Mouse (Mus musculus): ENCODE data around the gene Gm13420. TPM values are rescaled to one million over a fixed set of nuclear protein-coding genes. Genes with fewer than 3 reads are reported as not detected.
"Not testable (repeated sequence)": the region's sequence is repeated elsewhere in the genome, so short reads cannot be mapped to it uniquely, and the experiment has no call there.

The Gm13420 gene
- polyA plus RNA-seq, 1 experiment from 2014 or later = not detected

DNA sequence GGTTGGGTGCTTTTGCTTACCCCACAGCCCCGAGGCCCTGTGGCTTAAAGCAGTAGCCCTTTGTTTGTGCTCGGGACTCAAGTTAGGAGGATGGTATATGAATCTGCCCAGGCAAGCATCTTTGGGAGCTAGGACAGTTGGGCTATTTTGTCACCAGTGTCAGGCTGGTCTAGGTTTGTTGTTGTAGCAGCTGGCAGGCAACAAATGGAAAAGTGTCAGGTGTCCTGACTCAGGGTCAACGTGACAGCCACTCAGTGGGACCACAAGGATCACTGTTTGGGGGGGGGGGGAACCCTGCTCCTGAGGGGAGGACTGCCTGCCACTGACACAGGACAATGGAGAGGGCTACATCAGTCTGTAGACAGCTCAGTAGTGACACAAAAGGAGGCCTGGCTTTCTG is 40.4 kb downstream of the Gm13420 start:
- DNase-seq (ENCODE audit: low spot score, missing footprints) = no peak
- no peak overlapping the region for H3K4me3 ChIP-seq (ENCODE audit: low read depth, low read length)
- ATAC-seq (ENCODE audit: low FRiP score) = no peak
- H3K4me1 ChIP-seq (ENCODE audit: control insufficient read depth, insufficient read depth, low read length) = no peaks in the 10 kb centered on the region
- WGBS = 78% methylated on average over 3 of the region's 3 CpGs
- H3K9ac ChIP-seq (ENCODE audit: low read length) = no peak overlapping the region
- H3K27ac ChIP-seq (ENCODE audit: low read depth, low read length) = no peak overlapping the region
- peaks cover 11% of the 10 kb centered on the region for H3K36me3 ChIP-seq (ENCODE audit: control insufficient read depth, insufficient read depth, low read length)
- no peaks in the 10 kb centered on the region for H3K27me3 ChIP-seq (ENCODE audit: control insufficient read depth, insufficient read depth, low read length)
- H3K9me3 ChIP-seq (ENCODE audit: control insufficient read depth, low read length) = no peaks in the 10 kb centered on the region
- H3K4me2 ChIP-seq = no peak overlapping the region

DNA sequence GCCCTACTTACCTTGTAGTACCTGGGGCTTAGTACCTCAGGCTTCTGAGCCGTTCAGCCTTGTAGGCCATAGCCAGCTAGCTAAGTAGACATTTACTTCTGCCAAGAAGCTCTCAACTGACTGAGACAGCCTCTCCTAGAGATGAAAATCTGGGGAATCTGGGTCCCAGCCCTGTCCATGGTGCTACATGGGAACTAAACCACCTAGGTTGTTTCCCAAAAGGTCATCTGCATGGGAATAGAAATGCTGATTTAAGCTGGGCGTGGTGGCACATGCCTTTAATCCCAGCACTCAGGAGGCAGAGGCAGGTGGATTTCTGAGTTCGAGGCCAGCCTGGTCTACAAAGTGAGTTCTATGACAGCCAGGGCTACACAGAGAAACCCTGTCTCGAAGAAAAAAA is 43.3 kb downstream of the Gm13420 start:
- H3K4me2 ChIP-seq; ATAC-seq (ENCODE audit: low FRiP score); H3K9me3 ChIP-seq (ENCODE audit: control insufficient read depth, low read length); H3K9ac ChIP-seq (ENCODE audit: low read length); H3K4me1 ChIP-seq (ENCODE audit: control insufficient read depth, insufficient read depth, low read length); H3K27ac ChIP-seq (ENCODE audit: low read depth, low read length); H3K4me3 ChIP-seq (ENCODE audit: low read depth, low read length); DNase-seq (ENCODE audit: low spot score, missing footprints); H3K27me3 ChIP-seq (ENCODE audit: control insufficient read depth, insufficient read depth, low read length): not testable (repeated sequence)
- peaks cover 21% of the 10 kb centered on the region for H3K36me3 ChIP-seq (ENCODE audit: control insufficient read depth, insufficient read depth, low read length)
- 92% methylated on average over 4 of the region's 4 CpGs for WGBS

DNA sequence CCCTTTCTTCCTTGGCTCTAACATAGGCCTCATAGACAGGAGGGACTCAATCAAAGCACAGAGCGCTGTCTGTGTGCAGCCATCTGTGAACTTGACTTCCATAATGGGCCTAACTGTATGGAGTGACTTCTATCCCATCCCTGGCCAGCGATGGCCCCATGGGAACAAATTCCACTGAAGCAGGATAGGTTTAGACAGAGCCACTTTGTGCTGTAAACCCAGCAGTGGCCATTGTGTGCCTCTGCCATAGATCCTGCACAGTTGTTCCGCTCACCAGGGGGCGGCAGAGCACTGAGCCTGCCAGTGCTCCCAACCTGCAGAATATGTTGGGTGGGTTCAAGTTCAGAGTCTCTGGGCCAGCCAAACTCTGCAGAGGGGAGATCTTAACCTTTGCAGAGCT is 43.8 kb downstream of the Gm13420 start:
- Histone ChIP-seq H3K4me2 (no peak overlapping the region), H3K9me3 (ENCODE audit: control insufficient read depth, low read length) (no peaks in the 10 kb centered on the region), H3K27ac (ENCODE audit: low read depth, low read length) (no peak overlapping the region), H3K4me3 (ENCODE audit: low read depth, low read length) (no peak overlapping the region), H3K4me1 (ENCODE audit: control insufficient read depth, insufficient read depth, low read length) (no peaks in the 10 kb centered on the region), H3K27me3 (ENCODE audit: control insufficient read depth, insufficient read depth, low read length) (no peaks in the 10 kb centered on the region), H3K36me3 (ENCODE audit: control insufficient read depth, insufficient read depth, low read length) (peaks cover 25% of the 10 kb centered on the region), H3K9ac (ENCODE audit: low read length) (no peak overlapping the region)
- DNase-seq (ENCODE audit: low spot score, missing footprints) (no peak), ATAC-seq (ENCODE audit: low FRiP score) (no peak)
- 86% methylated on average over 4 of the region's 4 CpGs for WGBS

DNA sequence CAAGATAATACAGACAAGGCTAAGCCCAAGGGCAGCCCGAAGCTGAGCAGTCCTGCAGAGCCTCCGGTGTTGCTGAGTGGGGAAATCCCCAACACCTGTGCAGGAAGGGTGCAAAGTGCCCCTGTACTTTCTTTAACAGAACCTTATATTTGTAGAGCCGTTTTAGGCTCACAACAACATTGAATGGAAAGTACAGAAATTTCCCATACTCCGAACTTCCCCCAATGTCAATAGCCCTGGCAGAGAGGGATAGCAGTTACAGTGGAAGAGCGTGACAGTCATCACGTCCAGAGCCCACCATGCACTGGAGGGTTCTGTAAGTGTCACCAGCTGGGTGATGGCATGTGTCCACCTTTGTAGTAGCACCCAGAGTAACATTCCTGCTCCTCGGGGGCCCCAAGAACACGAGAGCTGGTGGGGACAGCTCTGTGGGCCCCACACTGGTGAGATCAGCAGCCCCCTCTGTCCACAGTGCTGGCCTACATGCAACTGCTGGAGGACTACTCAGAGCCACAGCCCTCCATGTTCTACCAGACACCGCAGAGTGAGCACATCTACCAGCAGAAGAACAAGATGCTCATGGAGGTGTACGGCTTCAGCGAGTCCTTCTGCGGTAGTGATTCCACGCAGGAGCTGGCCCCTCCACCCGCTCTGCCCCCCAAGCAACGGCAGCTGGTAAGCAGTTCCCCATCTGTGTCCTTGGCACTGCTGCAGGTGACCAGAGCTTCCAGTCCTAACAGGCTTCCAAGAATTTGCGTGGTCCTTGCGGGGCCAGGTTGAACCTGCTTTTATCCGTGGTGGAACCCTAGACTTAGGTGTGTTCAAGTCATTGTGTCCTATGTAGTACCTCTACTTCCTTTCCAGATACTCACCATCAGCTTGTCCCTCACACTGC is 44.5 kb downstream of the Gm13420 start:
- H3K27ac ChIP-seq (ENCODE audit: low read depth, low read length) = no peak overlapping the region
- ATAC-seq (ENCODE audit: low FRiP score) (no peak), DNase-seq (ENCODE audit: low spot score, missing footprints) (no peak)
- H3K36me3 ChIP-seq (ENCODE audit: control insufficient read depth, insufficient read depth, low read length) = peaks cover 33% of the 10 kb centered on the region
- 97% methylated on average over 18 of the region's 18 CpGs for WGBS
- H3K4me1 ChIP-seq (ENCODE audit: control insufficient read depth, insufficient read depth, low read length) = no peaks in the 10 kb centered on the region
- H3K9ac ChIP-seq (ENCODE audit: low read length) = no peak overlapping the region
- H3K9me3 ChIP-seq (ENCODE audit: control insufficient read depth, low read length) = no peaks in the 10 kb centered on the region
- no peak overlapping the region for H3K4me3 ChIP-seq (ENCODE audit: low read depth, low read length)
- H3K4me2 ChIP-seq = no peak overlapping the region
- H3K27me3 ChIP-seq (ENCODE audit: control insufficient read depth, insufficient read depth, low read length) = no peaks in the 10 kb centered on the region

DNA sequence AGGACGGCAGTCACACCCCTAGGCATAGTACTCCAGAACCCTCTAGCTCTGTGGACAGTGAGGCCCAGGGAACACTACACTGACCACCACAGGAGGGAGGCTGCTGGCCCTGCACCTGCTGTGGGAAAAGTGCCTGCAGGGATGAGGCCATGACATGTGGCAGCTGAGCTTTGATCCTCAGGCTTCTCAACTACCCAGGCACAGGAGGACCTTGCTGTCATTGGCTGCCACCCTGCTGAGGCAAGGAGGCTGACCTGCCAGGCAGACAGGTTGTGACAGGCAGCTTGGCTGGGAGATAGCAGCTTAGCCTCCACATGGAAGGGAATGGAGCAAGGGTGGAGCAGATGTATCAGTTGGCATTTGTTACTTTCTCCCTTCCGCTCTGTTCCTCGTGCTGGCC is 46.0 kb downstream of the Gm13420 start:
- no peak for DNase-seq (ENCODE audit: low spot score, missing footprints)
- H3K36me3 ChIP-seq (ENCODE audit: control insufficient read depth, insufficient read depth, low read length) = peaks cover 38% of the 10 kb centered on the region

DNA sequence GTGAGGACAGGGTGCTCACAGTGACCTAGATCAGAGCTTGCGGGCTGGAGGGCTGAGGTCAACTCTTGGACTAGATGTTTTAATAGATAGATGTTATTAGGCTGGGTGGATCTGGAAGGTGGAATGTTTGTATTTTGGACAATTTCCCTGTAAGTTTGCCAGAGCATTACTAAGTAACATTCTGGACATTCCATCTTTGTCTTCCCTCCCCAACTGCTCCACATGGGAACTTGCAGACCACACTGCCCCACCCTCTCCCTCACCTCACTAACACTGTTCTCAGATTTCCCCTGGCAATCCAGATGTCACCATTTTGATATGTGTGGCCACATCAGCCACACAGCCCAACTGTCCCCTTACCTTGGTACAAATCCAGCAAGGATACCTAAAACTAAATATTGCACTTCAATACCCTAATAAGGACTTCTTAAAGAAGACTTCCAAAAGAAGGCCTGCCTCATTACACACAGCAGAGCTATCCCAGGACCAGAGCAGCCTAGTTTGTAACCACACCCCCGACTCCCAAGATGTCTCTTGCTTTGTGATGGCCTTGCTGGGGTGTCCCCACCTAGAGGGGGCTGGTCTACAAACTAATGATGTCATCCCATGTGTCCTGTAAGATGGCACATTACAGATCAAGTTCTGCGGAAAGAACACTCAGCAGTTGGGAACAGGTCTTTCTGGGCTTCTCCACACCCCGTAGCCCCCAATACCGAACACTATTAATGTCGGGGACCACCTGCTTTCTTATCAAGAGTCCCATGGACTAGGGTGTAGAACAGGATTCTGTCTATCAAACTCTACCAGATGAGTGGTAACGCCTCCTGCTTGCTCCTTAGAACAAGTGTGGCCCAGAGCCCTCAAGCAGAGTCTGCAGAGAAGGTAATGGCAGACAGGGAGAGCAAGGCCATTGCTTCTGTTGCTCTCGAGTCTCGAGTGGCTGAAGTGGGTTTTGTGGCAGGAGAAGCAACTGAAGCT is 48.1 kb downstream of the Gm13420 start:
- ATAC-seq (ENCODE audit: low FRiP score) (no peak), DNase-seq (ENCODE audit: low spot score, missing footprints) (no peak)
- no peak overlapping the region for H3K27ac ChIP-seq (ENCODE audit: low read depth, low read length)
- no peak overlapping the region for H3K4me3 ChIP-seq (ENCODE audit: low read depth, low read length)
- no peaks in the 10 kb centered on the region for H3K4me1 ChIP-seq (ENCODE audit: control insufficient read depth, insufficient read depth, low read length)
- no peak overlapping the region for H3K9ac ChIP-seq (ENCODE audit: low read length)
- H3K4me2 ChIP-seq = no peak overlapping the region
- H3K36me3 ChIP-seq (ENCODE audit: control insufficient read depth, insufficient read depth, low read length) = peaks cover 39% of the 10 kb centered on the region
- no peaks in the 10 kb centered on the region for H3K9me3 ChIP-seq (ENCODE audit: control insufficient read depth, low read length)
- WGBS = 91% methylated on average over 9 of the region's 9 CpGs
- no peaks in the 10 kb centered on the region for H3K27me3 ChIP-seq (ENCODE audit: control insufficient read depth, insufficient read depth, low read length)

More for the DNA sequence above, 46.0 kb downstream of the Gm13420 start:
- ATAC-seq (ENCODE audit: low FRiP score) = no peak
- no peak overlapping the region for H3K9ac ChIP-seq (ENCODE audit: low read length)
- 91% methylated on average over 3 of the region's 3 CpGs for WGBS
- no peak overlapping the region for H3K4me3 ChIP-seq (ENCODE audit: low read depth, low read length)
- H3K4me1 ChIP-seq (ENCODE audit: control insufficient read depth, insufficient read depth, low read length) = no peaks in the 10 kb centered on the region
- H3K27ac ChIP-seq (ENCODE audit: low read depth, low read length) = no peak overlapping the region
- H3K27me3 ChIP-seq (ENCODE audit: control insufficient read depth, insufficient read depth, low read length) = no peaks in the 10 kb centered on the region
- no peak overlapping the region for H3K4me2 ChIP-seq
- no peaks in the 10 kb centered on the region for H3K9me3 ChIP-seq (ENCODE audit: control insufficient read depth, low read length)

DNA sequence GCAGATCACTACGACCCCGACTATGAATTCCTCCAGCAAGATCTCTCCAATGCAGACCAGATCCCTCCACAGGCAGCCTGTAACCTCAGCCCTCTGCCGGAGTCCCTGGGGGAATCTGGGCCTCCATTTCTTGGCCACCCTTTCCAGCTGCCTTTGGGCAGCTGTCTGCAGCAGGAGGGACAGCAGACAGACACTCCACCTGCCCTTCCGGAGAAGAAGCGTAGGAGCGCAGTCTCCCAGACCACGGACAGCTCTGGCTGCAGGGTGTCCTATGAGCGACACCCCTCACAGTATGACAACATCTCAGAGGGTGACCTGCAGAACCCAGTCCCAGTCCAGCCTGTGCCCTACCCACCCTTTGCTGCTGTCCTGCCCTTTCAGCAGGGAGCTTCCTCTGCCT is 49.3 kb downstream of the Gm13420 start:
- H3K4me2 ChIP-seq = no peak overlapping the region
- no peak for ATAC-seq (ENCODE audit: low FRiP score)
- H3K4me1 ChIP-seq (ENCODE audit: control insufficient read depth, insufficient read depth, low read length) = no peaks in the 10 kb centered on the region
- no peaks in the 10 kb centered on the region for H3K27me3 ChIP-seq (ENCODE audit: control insufficient read depth, insufficient read depth, low read length)
- peaks cover 36% of the 10 kb centered on the region for H3K36me3 ChIP-seq (ENCODE audit: control insufficient read depth, insufficient read depth, low read length)
- no peaks in the 10 kb centered on the region for H3K9me3 ChIP-seq (ENCODE audit: control insufficient read depth, low read length)
- WGBS = 95% methylated on average over 8 of the region's 8 CpGs
- no peak overlapping the region for H3K4me3 ChIP-seq (ENCODE audit: low read depth, low read length)
- H3K9ac ChIP-seq (ENCODE audit: low read length) = no peak overlapping the region
- no peak overlapping the region for H3K27ac ChIP-seq (ENCODE audit: low read depth, low read length)
- no peak for DNase-seq (ENCODE audit: low spot score, missing footprints)

DNA sequence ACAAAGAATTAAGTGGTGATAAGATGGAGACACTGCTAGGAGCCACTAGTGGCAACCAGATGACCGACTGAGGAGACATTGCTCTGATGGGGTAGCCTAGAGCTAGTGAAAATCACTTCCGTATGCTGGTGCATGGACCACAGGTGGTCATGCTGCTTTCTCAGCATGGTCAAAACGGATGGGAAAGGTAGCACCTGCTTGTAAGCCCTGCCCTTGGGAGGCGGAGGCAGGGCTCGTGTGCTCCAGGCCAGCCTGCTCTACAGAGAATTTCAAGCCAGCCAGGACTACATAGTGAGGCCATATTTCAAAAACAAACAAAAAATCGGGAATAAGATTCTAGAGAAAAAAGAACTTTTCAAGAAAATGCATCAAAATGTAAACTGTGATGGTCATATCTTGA is 50.1 kb downstream of the Gm13420 start:
- Histone ChIP-seq H3K4me2 (no peak overlapping the region), H3K4me1 (ENCODE audit: control insufficient read depth, insufficient read depth, low read length) (no peaks in the 10 kb centered on the region), H3K4me3 (ENCODE audit: low read depth, low read length) (no peak overlapping the region), H3K9me3 (ENCODE audit: control insufficient read depth, low read length) (no peaks in the 10 kb centered on the region), H3K27me3 (ENCODE audit: control insufficient read depth, insufficient read depth, low read length) (no peaks in the 10 kb centered on the region), H3K27ac (ENCODE audit: low read depth, low read length) (no peak overlapping the region), H3K36me3 (ENCODE audit: control insufficient read depth, insufficient read depth, low read length) (peaks cover 34% of the 10 kb centered on the region), H3K9ac (ENCODE audit: low read length) (no peak overlapping the region)
- 89% methylated on average over 6 of the region's 6 CpGs for WGBS
- ATAC-seq (ENCODE audit: low FRiP score) (no peak), DNase-seq (ENCODE audit: low spot score, missing footprints) (no peak)

DNA sequence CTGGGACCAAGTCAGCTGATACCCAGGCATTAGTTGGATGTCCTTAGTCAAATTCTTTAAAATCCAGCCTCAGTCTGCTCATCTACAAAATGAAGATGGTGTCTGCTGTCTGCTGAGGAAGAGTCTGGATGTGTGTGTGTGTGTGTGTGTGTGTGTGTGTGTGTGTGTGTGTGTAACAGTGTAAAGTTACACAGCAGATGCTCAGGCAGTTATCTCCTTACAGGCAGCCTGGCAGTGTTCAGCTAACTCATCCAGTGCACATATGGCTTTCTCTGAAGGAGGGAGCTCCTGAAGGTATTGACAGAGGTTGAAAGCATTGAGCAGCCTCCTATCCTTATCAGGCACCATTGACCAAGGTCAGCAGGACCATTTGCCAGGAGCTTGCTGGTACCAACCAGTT is 50.6 kb downstream of the Gm13420 start:
- Histone ChIP-seq H3K36me3 (ENCODE audit: control insufficient read depth, insufficient read depth, low read length) (peaks cover 32% of the 10 kb centered on the region), H3K4me2 (no peak overlapping the region), H3K27ac (ENCODE audit: low read depth, low read length) (no peak overlapping the region), H3K4me1 (ENCODE audit: control insufficient read depth, insufficient read depth, low read length) (no peaks in the 10 kb centered on the region), H3K27me3 (ENCODE audit: control insufficient read depth, insufficient read depth, low read length) (no peaks in the 10 kb centered on the region), H3K9me3 (ENCODE audit: control insufficient read depth, low read length) (no peaks in the 10 kb centered on the region), H3K4me3 (ENCODE audit: low read depth, low read length) (no peak overlapping the region), H3K9ac (ENCODE audit: low read length) (no peak overlapping the region)
- no peak for ATAC-seq (ENCODE audit: low FRiP score)
- DNase-seq (ENCODE audit: low spot score, missing footprints) = no peak
